Mouse (Mus musculus): ENCODE measurements around the gene Ndufa8.

GRCm38 (mm10) chr2:36010579-36010978 lies 38.6 kb downstream of the Ndufa8 start:
- TF ChIP-seq POLR2A (IDR thresholded peaks at IDR 0.05; ENCODE audit: borderline replicate concordance, low read depth, low read length), result no peak
- no peak for TF ChIP-seq CTCF (IDR thresholded peaks at IDR 0.05; ENCODE audit: low read depth, low read length)
